Mouse (Mus musculus) E14TG2a.4 (cell line): ENCODE results near the gene Actl6b.

Source experiments
- CTCF ChIP-seq: conservative IDR thresholded peaks from 2 replicates; pipeline ENCODE4 v1.5.1; 2014; ENCODE audit warnings: low read length
- NANOG ChIP-seq: IDR thresholded peaks from 2 replicates; pipeline ENCODE4 v1.6.1; 2014; ENCODE audit warnings: borderline replicate concordance, low read length, mixed read lengths
- POU5F1 ChIP-seq: IDR thresholded peaks from 2 replicates; pipeline ENCODE4 v1.6.1; 2014; ENCODE audit warnings: low read length, borderline replicate concordance

GRCm38 (mm10) chr5:137599600-137599999 lies 46.3 kb downstream of the Actl6b start:
- TF ChIP-seq CTCF (no peak), NANOG (no peak), POU5F1 (no peak)
